Mouse (Mus musculus) pancreas, adult 10 weeks (tissue): ENCODE data around the gene Olfr1129. TPM values are rescaled to one million over a fixed set of nuclear protein-coding genes. Genes with fewer than 3 reads are reported as not detected.

Experiments used
- polyA plus RNA-seq: library from polyadenylated mRNA; stranded (reverse); fragments of 350-450 nt; fragmentation: Illumina TruSeq; extraction: RNeasy Lipid Tissue Mini Kit (QIAGEN cat#74804); gene quantifications from one replicate; pipeline ENCODE4 v1.2.3, GENCODE M21; 2015; ENCODE audit warnings: low read depth, low replicate concordance; ENCODE audit not compliant: insufficient read depth

Olfr1129 gene
- polyA plus RNA-seq, result not detected

GRCm38 (mm10) chr2:87573602-87574001 lies at the start of gene Olfr1129:
Gene Olfr1129 (plus strand): TSS chr2:87573902.

GRCm38 (mm10) chr2:87531496-87531895 lies 42.2 kb upstream of the Olfr1129 start, which contains the start of gene Olfr153:
Gene Olfr153 (plus strand): TSS chr2:87531796.

GRCm38 (mm10) chr2:87545442-87545841 lies 28.3 kb upstream of the Olfr1129 start, which contains the start of gene Olfr1128:
Gene Olfr1128 (minus strand): TSS chr2:87545542.

GRCm38 (mm10) chr2:87605912-87606311 lies 32.2 kb downstream of the Olfr1129 start, which contains the start of gene Olfr1130:
Gene Olfr1130 (plus strand): TSS chr2:87606212.

GRCm38 (mm10) chr2:87626804-87627203 lies 53.1 kb downstream of the Olfr1129 start, which contains the start of gene Olfr1131:
Gene Olfr1131 (plus strand): TSS chr2:87627104.

Other genes starting within 250 kb of the Olfr1129 start
- not detected for gene Olfr1120, start 219.1 kb upstream of the Olfr1129 start, polyA plus RNA-seq
- not detected for gene Olfr1121, start 204.0 kb upstream of the Olfr1129 start, polyA plus RNA-seq
- not detected for gene Olfr1122, start 188.1 kb upstream of the Olfr1129 start, polyA plus RNA-seq
- gene Olfr1123, start 157.3 kb upstream of the Olfr1129 start, polyA plus RNA-seq, result not detected
- gene Olfr1124, start 143.6 kb upstream of the Olfr1129 start, polyA plus RNA-seq, result not detected
- not detected for gene Olfr1126, start 119.9 kb upstream of the Olfr1129 start, polyA plus RNA-seq
- not detected for gene Pramel7, start 76.8 kb upstream of the Olfr1129 start, polyA plus RNA-seq
- gene Pramel6, start 67.3 kb upstream of the Olfr1129 start, polyA plus RNA-seq, result not detected
- gene Olfr153, start 42.1 kb upstream of the Olfr1129 start, polyA plus RNA-seq, result not detected
- not detected for gene Olfr1128, start 28.4 kb upstream of the Olfr1129 start, polyA plus RNA-seq
- gene Olfr1130, start 32.3 kb downstream of the Olfr1129 start, polyA plus RNA-seq, result not detected
- not detected for gene Olfr1131, start 53.2 kb downstream of the Olfr1129 start, polyA plus RNA-seq
- gene Olfr1132, start 63.6 kb downstream of the Olfr1129 start, polyA plus RNA-seq, result not detected
- gene Olfr1133, start 73.5 kb downstream of the Olfr1129 start, polyA plus RNA-seq, result not detected
- not detected for gene Olfr1134, start 84.6 kb downstream of the Olfr1129 start, polyA plus RNA-seq
- not detected for gene Olfr1135, start 99.8 kb downstream of the Olfr1129 start, polyA plus RNA-seq
- gene Olfr1136, start 120.0 kb downstream of the Olfr1129 start, polyA plus RNA-seq, result not detected
- not detected for gene Olfr1137, start 139.3 kb downstream of the Olfr1129 start, polyA plus RNA-seq
- gene Olfr1138, start 166.1 kb downstream of the Olfr1129 start, polyA plus RNA-seq, result not detected
- gene Olfr1140, start 169.8 kb downstream of the Olfr1129 start, polyA plus RNA-seq, result not detected
- not detected for gene Olfr1141, start 180.1 kb downstream of the Olfr1129 start, polyA plus RNA-seq
- not detected for gene Olfr152, start 205.6 kb downstream of the Olfr1129 start, polyA plus RNA-seq
- gene Olfr1143, start 226.7 kb downstream of the Olfr1129 start, polyA plus RNA-seq, result not detected
- gene Olfr1145, start 235.9 kb downstream of the Olfr1129 start, polyA plus RNA-seq, result not detected